Mouse (Mus musculus) brain, embryonic 18.5 days (tissue): ENCODE measurements at regions not wholly inside any gene's neighbourhood (a gene's known extent, or its start where the extent isn't known, plus 50 kb on each side); places are given as distances from the start of the nearest gene placed in this dataset.

Source experiments
- DNase-seq: peaks from one replicate; pipeline ENCODE4 v3.0.0-alpha.2; 2012; ENCODE audit warnings: low read depth, low spot score

GRCm38 (mm10) chr3:128226930-128227585, 330.9 kb upstream of the Fam241a start:
- no peak for DNase-seq

- DNase-seq: no peak
Measured at GRCm38 (mm10) chr3:128226503-128226902, 330.4 kb upstream of the Fam241a start.

- DNase-seq: no peak
Measured at GRCm38 (mm10) chr3:128222344-128222743, 326.2 kb upstream of the Fam241a start.

GRCm38 (mm10) chr3:128221625-128222024, 325.5 kb upstream of the Fam241a start:
- no peak for DNase-seq

GRCm38 (mm10) chr3:128220776-128221550, 324.8 kb upstream of the Fam241a start:
- DNase-seq: no peak

- no peak for DNase-seq
Measured at GRCm38 (mm10) chr3:128217765-128218415, 321.8 kb upstream of the Fam241a start.

GRCm38 (mm10) chr3:128212256-128212655, 316.1 kb upstream of the Fam241a start:
- DNase-seq: peak; percentile 12

- DNase-seq: no peak
Measured at GRCm38 (mm10) chr3:128210591-128210990, 314.5 kb upstream of the Fam241a start.

- DNase-seq: no peak
Measured at GRCm38 (mm10) chr3:128206948-128207347, 310.8 kb upstream of the Fam241a start.

GRCm38 (mm10) chr3:128206483-128206882, 310.4 kb upstream of the Fam241a start:
- DNase-seq: no peak

GRCm38 (mm10) chr3:128200574-128201235, 304.6 kb upstream of the Fam241a start:
- no peak for DNase-seq

GRCm38 (mm10) chr3:128199466-128199865, 303.3 kb upstream of the Fam241a start:
- no peak for DNase-seq

- DNase-seq: no peak
Measured at GRCm38 (mm10) chr3:128192046-128192800, 296.1 kb upstream of the Fam241a start.

GRCm38 (mm10) chr3:128187330-128188044, 291.4 kb upstream of the Fam241a start:
- no peak for DNase-seq

GRCm38 (mm10) chr3:128186278-128186677, 290.2 kb upstream of the Fam241a start:
- DNase-seq: peak; percentile 32

GRCm38 (mm10) chr3:128181221-128181908, 285.2 kb upstream of the Fam241a start:
- no peak for DNase-seq

GRCm38 (mm10) chr3:128149216-128149615, 253.1 kb upstream of the Fam241a start:
- DNase-seq: no peak

- DNase-seq: no peak
Measured at GRCm38 (mm10) chr3:128145329-128145728, 249.2 kb upstream of the Fam241a start.

- no peak for DNase-seq
Measured at GRCm38 (mm10) chr3:128127836-128128235, 231.7 kb upstream of the Fam241a start.

GRCm38 (mm10) chr3:128126664-128127063, 230.5 kb upstream of the Fam241a start:
- no peak for DNase-seq
